Mouse (Mus musculus) hindbrain, embryonic 13.5 days (tissue): ENCODE measurements at regions not wholly inside any gene's neighbourhood (a gene's known extent, or its start where the extent isn't known, plus 50 kb on each side); places are given as distances from the start of the nearest gene placed in this dataset.

Experiments used
- ATAC-seq: fragments of 200-750 bp; cut with Nextera tagmentation; 2 replicates; pipeline ENCODE4 v1.8.0; 2017; ENCODE audit warnings: moderate TSS enrichment; ENCODE audit not compliant: low FRiP score
- H3K27ac ChIP-seq: fragments of 300-500 bp; sonication (generic); 2 replicates; pipeline ENCODE4 v1.5.1; 2015; ENCODE audit warnings: inconsistent platforms, mild to moderate bottlenecking, moderate library complexity
- H3K27me3 ChIP-seq: fragments of 300-500 bp; sonication (generic); 2 replicates; pipeline ENCODE4 v1.6.1; 2015; ENCODE audit warnings: mild to moderate bottlenecking, inconsistent platforms
- H3K36me3 ChIP-seq: fragments of 300-500 bp; sonication (generic); 2 replicates; pipeline ENCODE4 v1.6.1; 2015; ENCODE audit warnings: mild to moderate bottlenecking, inconsistent platforms
- H3K4me1 ChIP-seq: fragments of 300-500 bp; sonication (generic); replicated peaks from 2 replicates; pipeline ENCODE4 v1.6.1; 2015; ENCODE audit warnings: inconsistent platforms
- H3K4me2 ChIP-seq: fragments of 300-500 bp; sonication (generic); 2 replicates; pipeline ENCODE4 v1.6.1; 2015; ENCODE audit warnings: inconsistent platforms, mild to moderate bottlenecking, moderate library complexity
- H3K4me3 ChIP-seq: fragments of 300-500 bp; sonication (generic); 2 replicates; pipeline ENCODE4 v1.5.1; 2015; ENCODE audit warnings: mild to moderate bottlenecking, inconsistent platforms
- H3K9ac ChIP-seq: fragments of 300-500 bp; sonication (generic); 2 replicates; pipeline ENCODE4 v1.6.1; 2015; ENCODE audit warnings: mild to moderate bottlenecking, inconsistent platforms
- H3K9me3 ChIP-seq: fragments of 300-500 bp; sonication (generic); 2 replicates; pipeline ENCODE4 v1.6.1; 2016; ENCODE audit warnings: inconsistent platforms
- WGBS: fragments of 180-500 bp; shearing (Covaris S2); methylation state at CpG from one replicate; pipeline ENCODE4 v1.1.7; 2015; 5-methylcytosine and 5-hydroxymethylcytosine counted together

- H3K27ac ChIP-seq: no peak overlapping the region
- H3K9me3 ChIP-seq: no peaks in the 10 kb centered on the region
- 84% methylated on average over 2 of the region's 2 CpGs for WGBS
- no peak overlapping the region for H3K4me3 ChIP-seq
- H3K4me1 ChIP-seq: no peaks in the 10 kb centered on the region
- H3K27me3 ChIP-seq: no peaks in the 10 kb centered on the region
- ATAC-seq: no peak
- H3K4me2 ChIP-seq: no peak overlapping the region
- no peaks in the 10 kb centered on the region for H3K36me3 ChIP-seq
- H3K9ac ChIP-seq: no peak overlapping the region
Measured at GRCm38 (mm10) chr2:95378296-95378695, 939.7 kb upstream of the Lrrc4c start.

GRCm38 (mm10) chr2:95376479-95376878 lies 938.5 kb upstream of the Api5 start:
- H3K9ac ChIP-seq: no peak overlapping the region
- no peak for ATAC-seq
- 78% methylated on average over 6 of the region's 6 CpGs for WGBS

GRCm38 (mm10) chr2:95366824-95367715 lies 929.1 kb upstream of the Api5 start:
- Histone ChIP-seq H3K4me1 (no peaks in the 10 kb centered on the region), H3K4me3 (no peak overlapping the region), H3K9me3 (no peaks in the 10 kb centered on the region), H3K4me2 (no peak overlapping the region), H3K9ac (no peak overlapping the region), H3K27me3 (no peaks in the 10 kb centered on the region), H3K36me3 (no peaks in the 10 kb centered on the region), H3K27ac (no peak overlapping the region)
- WGBS: 67% methylated on average over 1 of the region's 1 CpGs
- peak; percentile 54; the same call in 1 of the 2 replicates for ATAC-seq

More at GRCm38 (mm10) chr2:95376479-95376878, 938.5 kb upstream of the Api5 start:
- Histone ChIP-seq H3K9me3 (no peaks in the 10 kb centered on the region), H3K36me3 (no peaks in the 10 kb centered on the region), H3K27me3 (no peaks in the 10 kb centered on the region), H3K4me3 (no peak overlapping the region), H3K4me1 (no peaks in the 10 kb centered on the region), H3K4me2 (no peak overlapping the region), H3K27ac (no peak overlapping the region)
